Comparison of ENCODE assay signal across 11 mouse cellular contexts in the genomic region with DNA sequence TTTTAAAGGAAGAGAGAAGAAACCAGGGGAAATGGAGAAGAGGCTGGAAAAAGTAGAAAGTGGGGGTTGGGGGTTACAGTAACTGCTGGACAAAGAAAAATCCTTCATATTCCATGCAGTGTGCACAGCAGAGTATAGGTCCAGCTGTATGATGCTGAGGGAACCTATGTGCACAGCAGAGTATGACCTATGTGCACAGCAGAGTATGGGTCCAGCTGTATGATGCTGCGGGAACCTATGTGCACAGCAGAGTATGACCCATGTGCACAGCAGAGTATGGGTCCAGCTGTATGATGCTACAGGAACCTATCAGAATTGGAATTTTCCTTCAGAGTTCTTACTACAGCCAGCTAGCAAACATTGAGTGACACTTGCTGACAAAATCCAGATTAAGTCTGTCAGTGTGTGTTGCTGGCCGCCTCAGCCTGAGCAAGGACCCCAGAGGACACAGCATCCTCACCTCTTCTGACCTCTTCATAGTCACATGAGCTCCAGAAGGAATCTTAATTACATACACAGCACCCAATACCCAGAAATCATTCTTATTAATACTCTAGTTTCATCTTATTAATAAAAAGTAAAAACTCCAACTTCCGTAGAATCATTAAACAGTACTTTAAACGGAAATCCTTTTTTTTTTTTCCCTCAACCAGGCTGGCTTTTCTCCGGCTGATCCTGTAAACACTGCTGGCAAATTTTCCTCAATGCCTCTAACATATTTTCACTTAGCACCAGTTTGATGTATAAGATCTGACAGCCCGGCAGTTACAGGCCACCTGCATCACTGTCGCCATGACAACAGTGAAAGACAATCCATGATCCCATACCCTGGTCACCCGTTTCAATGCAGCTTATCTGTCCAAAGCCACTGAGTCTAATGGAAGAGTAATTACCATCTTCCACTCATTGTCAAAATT. TPM values are rescaled to one million over a fixed set of nuclear protein-coding genes. Genes with fewer than 3 reads are reported as not detected.
A peak's percentile ranks its signal among the peaks of the same experiment; 100 is the strongest.
DNase-seq lines count a peak whose midpoint lies in the region; ATAC-seq and TF ChIP-seq lines count a peak whose summit lies in the region.
"Had no signal": no experiment of that assay in that cellular context is flagged by ENCODE, and none has a peak within 500 bp of the region (broad histone marks: within the 10 kb centered on the region; RNA-seq: fewer than 3 reads in every experiment).

No protein-coding gene starts in this region.

- H3K4me2 ChIP-seq in intestine, embryonic 14.5 days (ENCODE audit: low read length), result no peak overlapping the region
- H3K4me2 ChIP-seq in intestine, embryonic 16.5 days (ENCODE audit: low read depth, low read length), result no peak overlapping the region
- no peak overlapping the region for H3K4me2 ChIP-seq in forebrain, postnatal 0 days (ENCODE audit: low read depth)
- peak overlapping the region; percentile 4 for H3K4me2 ChIP-seq in midbrain, embryonic 16.5 days (ENCODE audit: low read length)

- 35% methylated on average over 8 of the region's 8 CpGs for WGBS in intestine, embryonic 14.5 days
- 45% methylated on average over 8 of the region's 8 CpGs for WGBS in intestine, embryonic 16.5 days
- WGBS in forebrain, postnatal 0 days, result 31% methylated on average over 8 of the region's 8 CpGs
- 23% methylated on average over 8 of the region's 8 CpGs for WGBS in midbrain, embryonic 16.5 days

- H3K27me3 ChIP-seq in intestine, embryonic 14.5 days (replicated peaks; ENCODE audit: control insufficient read depth, insufficient read depth, low read length), result no peaks in the 10 kb centered on the region
- H3K27me3 ChIP-seq in intestine, embryonic 16.5 days (replicated peaks; ENCODE audit: control insufficient read depth, insufficient read depth, low read length), result no peaks in the 10 kb centered on the region
- no peaks in the 10 kb centered on the region for H3K27me3 ChIP-seq in forebrain, postnatal 0 days (ENCODE audit: insufficient read depth, low read length)
- H3K27me3 ChIP-seq in midbrain, embryonic 16.5 days (ENCODE audit: control insufficient read depth, insufficient read depth, low read depth, low read length), result no peaks in the 10 kb centered on the region

- H3K9me3 ChIP-seq in intestine, embryonic 14.5 days (ENCODE audit: control insufficient read depth, low read length), result no peaks in the 10 kb centered on the region
- H3K9me3 ChIP-seq in intestine, embryonic 16.5 days (ENCODE audit: control insufficient read depth, low read length), result no peaks in the 10 kb centered on the region
- H3K9me3 ChIP-seq in forebrain, postnatal 0 days (ENCODE audit: low read length), result no peaks in the 10 kb centered on the region
- H3K9me3 ChIP-seq in midbrain, embryonic 16.5 days (replicated peaks; ENCODE audit: control insufficient read depth, low read length, poor library complexity, severe bottlenecking), result no peaks in the 10 kb centered on the region

- no peak for TF ChIP-seq CTCF in forebrain, postnatal 0 days (IDR thresholded peaks at IDR 0.05; ENCODE audit: low read depth)

- no peaks in the 10 kb centered on the region for H3K36me3 ChIP-seq in intestine, embryonic 14.5 days (ENCODE audit: control insufficient read depth, insufficient read depth, low read length)
- no peaks in the 10 kb centered on the region for H3K36me3 ChIP-seq in intestine, embryonic 16.5 days (ENCODE audit: control insufficient read depth, insufficient read depth, low read length)
- no peaks in the 10 kb centered on the region for H3K36me3 ChIP-seq in forebrain, postnatal 0 days (ENCODE audit: insufficient read depth)
- 0 out of 2 replicates have a peak, but pooled peaks cover 3% of the 10 kb centered on the region for H3K36me3 ChIP-seq in midbrain, embryonic 16.5 days (ENCODE audit: control insufficient read depth, insufficient read depth, low read length)

- peaks cover 14% of the 10 kb centered on the region for H3K4me1 ChIP-seq in intestine, embryonic 14.5 days (replicated peaks; ENCODE audit: control insufficient read depth, insufficient read depth, low read length)
- peaks cover 10% of the 10 kb centered on the region; the same call in 1 of the 2 replicates for H3K4me1 ChIP-seq in intestine, embryonic 16.5 days (ENCODE audit: control insufficient read depth, insufficient read depth, low read length)
- no peaks in the 10 kb centered on the region for H3K4me1 ChIP-seq in forebrain, postnatal 0 days (ENCODE audit: insufficient read depth)
- peaks cover 17% of the 10 kb centered on the region for H3K4me1 ChIP-seq in midbrain, embryonic 16.5 days (ENCODE audit: control insufficient read depth, insufficient read depth, low read length)

- no peak overlapping the region for H3K9ac ChIP-seq in intestine, embryonic 14.5 days (ENCODE audit: low read length)
- H3K9ac ChIP-seq in intestine, embryonic 16.5 days (ENCODE audit: low read depth, low read length), result no peak overlapping the region
- no peak overlapping the region for H3K9ac ChIP-seq in forebrain, postnatal 0 days
- peak overlapping the region; percentile 5; the same call in 1 of the 2 replicates for H3K9ac ChIP-seq in midbrain, embryonic 16.5 days (ENCODE audit: low read depth, low read length)

- no peak overlapping the region for H3K4me3 ChIP-seq in intestine, embryonic 14.5 days (ENCODE audit: low read depth, low read length)
- no peak overlapping the region for H3K4me3 ChIP-seq in intestine, embryonic 16.5 days (ENCODE audit: low read length)
- H3K4me3 ChIP-seq in forebrain, postnatal 0 days (ENCODE audit: low read depth, low read length), result no peak overlapping the region
- no peak overlapping the region for H3K4me3 ChIP-seq in midbrain, embryonic 16.5 days (ENCODE audit: low read depth, low read length)

- DNase-seq in intestine, embryonic 14.5 days (ENCODE audit: low spot score), result no peak
- DNase-seq in cerebellum, postnatal 25 days, result peak; percentile 31 to 49
- no peak for DNase-seq in forebrain, postnatal 0 days
- DNase-seq in layer of hippocampus, postnatal 36 days, result no peak
- DNase-seq in right cerebral cortex, postnatal 14 days, result no peak
- DNase-seq in ovary, postnatal 10 days (ENCODE audit: low spot score), result no peak
- DNase-seq: kidney, postnatal 10 days; lung, postnatal 4 days; thymus, adult 2 months had no signal

- H3K27ac ChIP-seq in intestine, embryonic 14.5 days (ENCODE audit: low read depth), result peak overlapping the region; percentile 4; the same call in 1 of the 2 replicates
- H3K27ac ChIP-seq in intestine, embryonic 16.5 days (ENCODE audit: low read length), result no peak overlapping the region
- H3K27ac ChIP-seq in forebrain, postnatal 0 days (ENCODE audit: low read depth, low read length), result no peak overlapping the region
- peak overlapping the region; percentile 60 for H3K27ac ChIP-seq in midbrain, embryonic 16.5 days (ENCODE audit: low read length)

- ATAC-seq in intestine, embryonic 14.5 days (replicated peaks; ENCODE audit: low FRiP score, low TSS enrichment, low read depth), result no peak
- no peak for ATAC-seq in intestine, embryonic 16.5 days
- ATAC-seq in forebrain, postnatal 0 days, result peak; percentile 63
- ATAC-seq in midbrain, embryonic 16.5 days, result peak; percentile 88

RNA-seq across cellular contexts. Expression of a gene that starts 43.1 kb away (rescaled TPM):
- 6.5 and 7.9 TPM in 2 replicates for polyA plus RNA-seq in intestine, embryonic 14.5 days (2014; fragmentation: Nextera tagmentation; extraction: Ambion mirVana)
- polyA plus RNA-seq in intestine, embryonic 16.5 days (2015; fragmentation: Nextera tagmentation; extraction: Ambion mirVana), result 3.6 and 4.0 TPM in 2 replicates
- 8.4 and 14.9 TPM in 2 replicates for total RNA-seq in forebrain, postnatal 0 days (2014; rRNA removed)
- 1.8 and 3.1 TPM in 2 replicates for polyA plus RNA-seq in forebrain, postnatal 0 days (2015; fragmentation: Nextera tagmentation; extraction: Ambion mirVana)
- 5.7 and 6.9 TPM in 2 replicates for polyA plus RNA-seq in midbrain, embryonic 16.5 days (2015; fragmentation: Nextera tagmentation; extraction: Ambion mirVana)
- total RNA-seq in layer of hippocampus, postnatal 36 days (2021), result 1 to 10 TPM; 8.3 to 9.8 TPM

Comparison
In these comparisons a context has a peak if more than half of its experiments do, and no peak if none do; other contexts are left out.
1. H3K27ac ChIP-seq: peak in intestine, embryonic 14.5 days (single experiment) and midbrain, embryonic 16.5 days (single experiment); none in intestine, embryonic 16.5 days (single experiment) and forebrain, postnatal 0 days (single experiment).
2. ATAC-seq: peak in forebrain, postnatal 0 days (single experiment) and midbrain, embryonic 16.5 days (single experiment); none in intestine, embryonic 14.5 days (single experiment) and intestine, embryonic 16.5 days (single experiment).
3. DNase-seq: peak in cerebellum, postnatal 25 days (2 of 2); none in intestine, embryonic 14.5 days (single experiment), forebrain, postnatal 0 days (single experiment), layer of hippocampus, postnatal 36 days (0 of 2), right cerebral cortex, postnatal 14 days (single experiment) and ovary, postnatal 10 days (single experiment).